Mouse (Mus musculus): ENCODE measurements around the gene Pdap1.
A peak's percentile ranks its signal among the peaks of the same experiment; 100 is the strongest.

GRCm38 (mm10) chr5:145102706-145103105 is 37.3 kb downstream of the Pdap1 start:
- TF ChIP-seq ETS1 (IDR thresholded peaks at IDR 0.05; ENCODE audit: low read depth, low read length) (peak; percentile 80), POLR2A (IDR thresholded peaks at IDR 0.05; ENCODE audit: control insufficient read depth in 1 of 2, insufficient read depth in 1 of 2, low read depth in 1 of 2, low read length in 2 of 2, poor library complexity in 1 of 2) (no peak), RCOR1 (IDR thresholded peaks at IDR 0.05; ENCODE audit: low read depth, low read length) (0 out of 2 replicates have a peak, but pooled peaks have one; percentile 38), MAX (IDR thresholded peaks at IDR 0.05; ENCODE audit: low read length) (0 out of 2 replicates have a peak, but pooled peaks have one; percentile 20), GATA1 (IDR thresholded peaks at IDR 0.05; ENCODE audit: low read depth, low read length) (peak; percentile 65), EP300 (IDR thresholded peaks at IDR 0.05; ENCODE audit: low read depth in 1 of 2, low read length in 2 of 2) (peak; percentile 63 to 84)

All from MEL (cell line).